Mouse (Mus musculus): ENCODE measurements around the gene Vwa7.
A peak's percentile ranks its signal among the peaks of the same experiment; 100 is the strongest.

Gene Vwa7

GRCm38 (mm10) chr17:35047688-35048087 is 31.3 kb downstream of the Vwa7 start:
- peak; percentile 40 for DNase-seq

GRCm38 (mm10) chr17:35048149-35048931 is 32.0 kb downstream of the Vwa7 start:
- DNase-seq, result peak; percentile 80

GRCm38 (mm10) chr17:35048932-35049440 is 32.6 kb downstream of the Vwa7 start:
- no peak for DNase-seq

GRCm38 (mm10) chr17:35049561-35050016 is 33.2 kb downstream of the Vwa7 start, which contains the start of gene Clic1:
Clic1 (plus strand) TSS chr17:35049966.
- DNase-seq, result peak; percentile 81

GRCm38 (mm10) chr17:35050126-35050750 is 33.9 kb downstream of the Vwa7 start:
- DNase-seq, result peak; percentile 88

GRCm38 (mm10) chr17:35051156-35052086 is 35.0 kb downstream of the Vwa7 start:
- peak; percentile 77 for DNase-seq

GRCm38 (mm10) chr17:35052271-35052798 is 36.0 kb downstream of the Vwa7 start:
- no peak for DNase-seq

- DNase-seq, result no peak
These were observed 39.5 kb downstream of the Vwa7 start for GRCm38 (mm10) chr17:35055691-35056495.

- no peak for DNase-seq
These were observed 40.7 kb downstream of the Vwa7 start for GRCm38 (mm10) chr17:35057090-35057489.

GRCm38 (mm10) chr17:35058316-35058715 is 41.9 kb downstream of the Vwa7 start:
- DNase-seq, result no peak

GRCm38 (mm10) chr17:35058911-35059892 is 42.8 kb downstream of the Vwa7 start, which contains the start of gene Ddah2:
Ddah2 (plus strand) TSS chr17:35059035.
- DNase-seq, result peak; percentile 89

- DNase-seq, result no peak
These were observed 43.7 kb downstream of the Vwa7 start for GRCm38 (mm10) chr17:35060071-35060470.

GRCm38 (mm10) chr17:35060737-35061297 is 44.4 kb downstream of the Vwa7 start:
- peak; percentile 72 for DNase-seq

- no peak for DNase-seq
These were observed 44.9 kb downstream of the Vwa7 start for GRCm38 (mm10) chr17:35061299-35061698.

GRCm38 (mm10) chr17:35063466-35063865 is 47.1 kb downstream of the Vwa7 start:
- no peak for DNase-seq

- DNase-seq, result no peak
These were observed 48.0 kb downstream of the Vwa7 start for GRCm38 (mm10) chr17:35064378-35064877.

- peak; percentile 62 for DNase-seq
These were observed 48.9 kb downstream of the Vwa7 start, which contains the start of gene Ly6g6c for GRCm38 (mm10) chr17:35064951-35065947. Ly6g6c (plus strand) TSS chr17:35065388.

- DNase-seq, result no peak
These were observed 49.7 kb downstream of the Vwa7 start, which contains the start of gene Mpig6b for GRCm38 (mm10) chr17:35066084-35066483. Mpig6b (minus strand) TSS chr17:35066184.
